Comparison of ENCODE assay signal across 9 mouse cellular contexts in the genomic region with DNA sequence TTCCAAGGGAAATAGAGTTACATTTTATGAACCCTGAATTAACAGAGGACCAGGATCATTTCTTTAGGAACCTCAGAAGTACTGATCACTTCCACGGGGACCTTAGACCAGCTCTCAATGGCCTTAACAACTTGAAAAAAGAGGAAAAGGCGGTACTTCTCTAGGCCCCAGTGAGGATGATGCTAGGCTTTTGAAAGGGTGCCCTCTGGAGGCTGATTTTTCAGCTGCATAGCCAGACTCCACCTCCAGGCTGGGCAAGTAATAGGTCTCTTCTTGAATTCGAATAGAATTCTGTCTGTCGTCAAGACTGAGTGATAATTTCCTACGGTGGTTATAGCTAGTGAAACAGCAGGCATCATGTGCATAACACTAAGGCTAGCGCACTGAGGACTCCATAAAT.
DNase-seq lines count a peak whose midpoint lies in the region; ATAC-seq and TF ChIP-seq lines count a peak whose summit lies in the region.
"Had no signal": no experiment of that assay in that cellular context is flagged by ENCODE, and none has a peak within 500 bp of the region (broad histone marks: within the 10 kb centered on the region; RNA-seq: fewer than 3 reads in every experiment).

No protein-coding gene starts in this region.

- WGBS in liver, embryonic 13.5 days (ENCODE audit: insufficient replicate concordance): 14% methylated on average over 6 of the region's 6 CpGs

- DNase-seq in kidney, postnatal 25 days: peak; percentile 51 to 76
- peak; percentile 11 for DNase-seq in liver, embryonic 13.5 days
- peak; percentile 5 to 54 for DNase-seq in thymus, postnatal 10 days (ENCODE audit: low spot score in 2 of 2)

- ATAC-seq in activated CD4-positive, CD25-positive, alpha-beta regulatory T cell, adult 4 months: peak; percentile 78
- peak; percentile 99 for ATAC-seq in common myeloid progenitor, adult 5-6 weeks (replicated peaks; ENCODE audit: low read depth, poor library complexity, severe bottlenecking)
- peak; percentile 96 for ATAC-seq in granulocyte monocyte progenitor cell, adult 5-6 weeks (replicated peaks; ENCODE audit: poor library complexity, severe bottlenecking)
- no peak for ATAC-seq in liver, embryonic 13.5 days (ENCODE audit: low read depth)
- ATAC-seq in neutrophil, adult 5-6 weeks (ENCODE audit: extremely low read depth, insufficient number of reproducible peaks, low FRiP score, poor library complexity, severe bottlenecking): peak; percentile 74; the same call in 1 of the 2 replicates

- no peaks in the 10 kb centered on the region for H3K79me3 ChIP-seq in C2C12 (ENCODE audit: low read depth)

- H3K36me3 ChIP-seq in C2C12 (ENCODE audit: control insufficient read depth, insufficient read depth): no peaks in the 10 kb centered on the region
- no peaks in the 10 kb centered on the region for H3K36me3 ChIP-seq in liver, embryonic 13.5 days

- no peak overlapping the region for H3K27ac ChIP-seq in liver, embryonic 13.5 days

- H3K9ac ChIP-seq in liver, embryonic 13.5 days: no peak overlapping the region

- H3K27me3 ChIP-seq in C2C12 (ENCODE audit: control insufficient read depth, insufficient read depth, insufficient read length): no peaks in the 10 kb centered on the region
- H3K27me3 ChIP-seq in liver, embryonic 13.5 days: no peaks in the 10 kb centered on the region

- H3K79me2 ChIP-seq in C2C12 (ENCODE audit: control insufficient read depth, insufficient read depth): no peaks in the 10 kb centered on the region

- H3ac ChIP-seq in C2C12 (ENCODE audit: control insufficient read depth, insufficient read length, low read depth): no peak overlapping the region

- no peaks in the 10 kb centered on the region for H3K4me1 ChIP-seq in liver, embryonic 13.5 days (replicated peaks)

- no peak overlapping the region for H3K4me2 ChIP-seq in liver, embryonic 13.5 days

- TF ChIP-seq CTCF in C2C12 (IDR thresholded peaks at IDR 0.05; ENCODE audit: control insufficient read depth, insufficient read depth, insufficient read length): peak; percentile 28

- no peaks in the 10 kb centered on the region for H3K9me3 ChIP-seq in liver, embryonic 13.5 days (replicated peaks)

- no peak overlapping the region for H3K4me3 ChIP-seq in C2C12 (ENCODE audit: insufficient read depth, poor library complexity, severe bottlenecking)
- no peak overlapping the region for H3K4me3 ChIP-seq in liver, embryonic 13.5 days (replicated peaks)
- H3K4me3 ChIP-seq: erythroblast, embryonic 14.5 days had no signal

TF ChIP-seq in C2C12, 6 proteins besides CTCF, POLR2A, EP300 and RAD21:
- TF ChIP-seq USF1 (IDR thresholded peaks at IDR 0.05; ENCODE audit: low read depth): no peak

Comparison
In these comparisons a context has a peak if more than half of its experiments do, and no peak if none do; other contexts are left out.
1. DNase-seq: peak in every context shown above with its lines; median percentile 64 in kidney, postnatal 25 days; 30 in thymus, postnatal 10 days; 11 in liver, embryonic 13.5 days.